Mouse (Mus musculus): Measurements from ENCODE around the gene Gm11042. TPM values are rescaled to one million over a fixed set of nuclear protein-coding genes. Genes with fewer than 3 reads are reported as not detected.

Gene Gm11042
- polyA plus RNA-seq, 1 experiment from 2014 or later = not detected

GRCm38 (mm10) chr12:74284020-74284684, 32.0 kb downstream of the Gm11042 start:
- Histone ChIP-seq H3K36me3 (ENCODE audit: control insufficient read depth, insufficient read depth, low read length) (no peaks in the 10 kb centered on the region), H3K4me2 (replicated peaks; ENCODE audit: low read depth) (peak overlapping the region; percentile 67), H3K4me1 (replicated peaks; ENCODE audit: control insufficient read depth, insufficient read depth) (no peaks in the 10 kb centered on the region; the same call in 1 of the 2 replicates), H3K9ac (ENCODE audit: low read length) (peak overlapping the region; percentile 18), H3K27ac (replicated peaks) (no peak overlapping the region), H3K27me3 (ENCODE audit: control insufficient read depth, insufficient read depth, low read length) (no peaks in the 10 kb centered on the region), H3K9me3 (ENCODE audit: control insufficient read depth, low read length) (no peaks in the 10 kb centered on the region), H3K4me3 (ENCODE audit: low read depth, low read length) (peak overlapping the region; percentile 43)
- 2% methylated on average over 48 of the region's 49 CpGs for WGBS
- TF ChIP-seq CTCF (IDR thresholded peaks at IDR 0.05; ENCODE audit: low read depth) (peak; percentile 73), EP300 (optimal IDR thresholded peaks at IDR 0.05) (no peak)
- peak; percentile 85 for ATAC-seq (ENCODE audit: low FRiP score, low TSS enrichment)
- DNase-seq (ENCODE audit: low spot score) = peak; percentile 85

GRCm38 (mm10) chr12:74282846-74283245, 33.3 kb downstream of the Gm11042 start:
- TF ChIP-seq EP300 (optimal IDR thresholded peaks at IDR 0.05) = no peak
- TF ChIP-seq CTCF (IDR thresholded peaks at IDR 0.05; ENCODE audit: low read depth) = no peak
- Histone ChIP-seq H3K4me3 (ENCODE audit: low read depth, low read length) (no peak overlapping the region), H3K9me3 (ENCODE audit: control insufficient read depth, low read length) (no peaks in the 10 kb centered on the region), H3K4me2 (replicated peaks; ENCODE audit: low read depth) (no peak overlapping the region), H3K27ac (replicated peaks) (no peak overlapping the region), H3K9ac (ENCODE audit: low read length) (no peak overlapping the region), H3K27me3 (ENCODE audit: control insufficient read depth, insufficient read depth, low read length) (no peaks in the 10 kb centered on the region), H3K4me1 (replicated peaks; ENCODE audit: control insufficient read depth, insufficient read depth) (no peaks in the 10 kb centered on the region; the same call in 1 of the 2 replicates), H3K36me3 (ENCODE audit: control insufficient read depth, insufficient read depth, low read length) (no peaks in the 10 kb centered on the region)
- DNase-seq (ENCODE audit: low spot score) (no peak), ATAC-seq (ENCODE audit: low FRiP score, low TSS enrichment) (no peak)
- WGBS = 64% methylated on average over 1 of the region's 1 CpGs

- TF ChIP-seq CTCF (IDR thresholded peaks at IDR 0.05; ENCODE audit: low read depth) = no peak
- TF ChIP-seq EP300 (optimal IDR thresholded peaks at IDR 0.05) = no peak
- no peak for ATAC-seq (ENCODE audit: low FRiP score, low TSS enrichment)
- Histone ChIP-seq H3K27me3 (ENCODE audit: control insufficient read depth, insufficient read depth, low read length) (no peaks in the 10 kb centered on the region), H3K9me3 (ENCODE audit: control insufficient read depth, low read length) (no peaks in the 10 kb centered on the region), H3K36me3 (ENCODE audit: control insufficient read depth, insufficient read depth, low read length) (no peaks in the 10 kb centered on the region), H3K27ac (replicated peaks) (no peak overlapping the region), H3K4me3 (ENCODE audit: low read depth, low read length) (no peak overlapping the region), H3K4me2 (replicated peaks; ENCODE audit: low read depth) (no peak overlapping the region), H3K9ac (ENCODE audit: low read length) (no peak overlapping the region), H3K4me1 (replicated peaks; ENCODE audit: control insufficient read depth, insufficient read depth) (no peaks in the 10 kb centered on the region; the same call in 1 of the 2 replicates)
- no peak for DNase-seq (ENCODE audit: low spot score)
- WGBS = 78% methylated on average over 4 of the region's 4 CpGs
Measured at GRCm38 (mm10) chr12:74281403-74281802, 34.8 kb downstream of the Gm11042 start.

GRCm38 (mm10) chr12:74277265-74277664, 38.9 kb downstream of the Gm11042 start:
- Histone ChIP-seq H3K27me3 (ENCODE audit: control insufficient read depth, insufficient read depth, low read length) (no peaks in the 10 kb centered on the region), H3K4me1 (replicated peaks; ENCODE audit: control insufficient read depth, insufficient read depth) (no peaks in the 10 kb centered on the region), H3K9ac (ENCODE audit: low read length) (no peak overlapping the region), H3K4me3 (ENCODE audit: low read depth, low read length) (no peak overlapping the region), H3K9me3 (ENCODE audit: control insufficient read depth, low read length) (no peaks in the 10 kb centered on the region), H3K36me3 (ENCODE audit: control insufficient read depth, insufficient read depth, low read length) (no peaks in the 10 kb centered on the region), H3K27ac (replicated peaks) (no peak overlapping the region), H3K4me2 (replicated peaks; ENCODE audit: low read depth) (no peak overlapping the region)
- no peak for ATAC-seq (ENCODE audit: low FRiP score, low TSS enrichment)
- TF ChIP-seq CTCF (IDR thresholded peaks at IDR 0.05; ENCODE audit: low read depth) (no peak), EP300 (optimal IDR thresholded peaks at IDR 0.05) (no peak)
- WGBS = 73% methylated on average over 5 of the region's 5 CpGs
- no peak for DNase-seq (ENCODE audit: low spot score)

GRCm38 (mm10) chr12:74272545-74272944, 43.6 kb downstream of the Gm11042 start:
- 92% methylated on average over 17 of the region's 17 CpGs for WGBS
- no peak for ATAC-seq (ENCODE audit: low FRiP score, low TSS enrichment)
- Histone ChIP-seq H3K4me2 (replicated peaks; ENCODE audit: low read depth) (no peak overlapping the region), H3K36me3 (ENCODE audit: control insufficient read depth, insufficient read depth, low read length) (no peaks in the 10 kb centered on the region), H3K4me3 (ENCODE audit: low read depth, low read length) (no peak overlapping the region), H3K27me3 (ENCODE audit: control insufficient read depth, insufficient read depth, low read length) (no peaks in the 10 kb centered on the region), H3K9me3 (ENCODE audit: control insufficient read depth, low read length) (no peaks in the 10 kb centered on the region), H3K9ac (ENCODE audit: low read length) (no peak overlapping the region), H3K4me1 (replicated peaks; ENCODE audit: control insufficient read depth, insufficient read depth) (no peaks in the 10 kb centered on the region), H3K27ac (replicated peaks) (no peak overlapping the region)
- no peak for DNase-seq (ENCODE audit: low spot score)
- TF ChIP-seq EP300 (optimal IDR thresholded peaks at IDR 0.05) = no peak
- TF ChIP-seq CTCF (IDR thresholded peaks at IDR 0.05; ENCODE audit: low read depth) = no peak

- H3K4me3 ChIP-seq (ENCODE audit: low read depth, low read length) = no peak overlapping the region
- no peaks in the 10 kb centered on the region for H3K4me1 ChIP-seq (replicated peaks; ENCODE audit: control insufficient read depth, insufficient read depth)
- WGBS = 84% methylated on average over 15 of the region's 15 CpGs
- H3K36me3 ChIP-seq (ENCODE audit: control insufficient read depth, insufficient read depth, low read length) = no peaks in the 10 kb centered on the region
- ATAC-seq (ENCODE audit: low FRiP score, low TSS enrichment) (no peak), DNase-seq (ENCODE audit: low spot score) (no peak)
- H3K27ac ChIP-seq (replicated peaks) = no peak overlapping the region
- no peak overlapping the region for H3K4me2 ChIP-seq (replicated peaks; ENCODE audit: low read depth)
- no peak for TF ChIP-seq CTCF (IDR thresholded peaks at IDR 0.05; ENCODE audit: low read depth)
- no peak for TF ChIP-seq EP300 (optimal IDR thresholded peaks at IDR 0.05)
- no peaks in the 10 kb centered on the region for H3K9me3 ChIP-seq (ENCODE audit: control insufficient read depth, low read length)
- no peaks in the 10 kb centered on the region for H3K27me3 ChIP-seq (ENCODE audit: control insufficient read depth, insufficient read depth, low read length)
- no peak overlapping the region for H3K9ac ChIP-seq (ENCODE audit: low read length)
Measured at GRCm38 (mm10) chr12:74268644-74269285, 47.4 kb downstream of the Gm11042 start.
